Mouse (Mus musculus) stomach, embryonic 14.5 days (tissue): ENCODE results near the gene V1ra8. TPM values are rescaled to one million over a fixed set of nuclear protein-coding genes. Genes with fewer than 3 reads are reported as not detected.

Experiments used
- polyA plus RNA-seq: library from polyadenylated mRNA; unstranded; fragments of >200 nt; fragmentation: Nextera tagmentation; extraction: Ambion mirVana; gene quantifications from 2 replicates; pipeline ENCODE4 v1.2.1, GENCODE M21; 2014

Gene V1ra8
- polyA plus RNA-seq, 1 experiment from 2014 or later, result not detected

Other genes with a start within 250 kb of the V1ra8 start
- not detected in 2 replicates for gene Vmn1r46, start 233.5 kb upstream of the V1ra8 start, polyA plus RNA-seq
- gene Vmn1r47, start 186.6 kb upstream of the V1ra8 start, polyA plus RNA-seq, result not detected in 2 replicates
- gene Vmn1r48, start 166.0 kb upstream of the V1ra8 start, polyA plus RNA-seq, result not detected in 2 replicates
- gene Vmn1r49, start 124.3 kb upstream of the V1ra8 start, polyA plus RNA-seq, result not detected in 2 replicates
- not detected in 2 replicates for gene Vmn1r50, start 101.4 kb upstream of the V1ra8 start, polyA plus RNA-seq
- 0.10 TPM in 1 of 2 replicates, not detected in the other for gene Vmn1r51, start 80.2 kb upstream of the V1ra8 start, polyA plus RNA-seq
- gene Vmn1r52, start 28.0 kb upstream of the V1ra8 start, polyA plus RNA-seq, result not detected in 2 replicates
- not detected in 2 replicates for gene Vmn1r53, start 21.6 kb downstream of the V1ra8 start, polyA plus RNA-seq
- not detected in 2 replicates for gene Vmn1r54, start 43.5 kb downstream of the V1ra8 start, polyA plus RNA-seq
- not detected in 2 replicates for gene BC048671, start 98.4 kb downstream of the V1ra8 start, polyA plus RNA-seq
- 0.25 and 0.39 TPM in 2 replicates for gene Chst13, start 122.4 kb downstream of the V1ra8 start, polyA plus RNA-seq
- not detected in 2 replicates for gene Uroc1, start 130.5 kb downstream of the V1ra8 start, polyA plus RNA-seq
- 10.4 and 10.8 TPM in 2 replicates for gene Zxdc, start 166.7 kb downstream of the V1ra8 start, polyA plus RNA-seq
- 0.61 and 0.71 TPM in 2 replicates for gene Cfap100, start 226.0 kb downstream of the V1ra8 start, polyA plus RNA-seq